Mouse (Mus musculus) MEL-GATA-1-ER (cell line): Measurements from ENCODE around the gene H6pd.

Experiments
- DNase-seq: peaks from one replicate; pipeline ENCODE4 v3.0.0-alpha.2; 2012; ENCODE audit warnings: low read depth; ENCODE audit errors: extremely low read depth

Gene H6pd

DNA sequence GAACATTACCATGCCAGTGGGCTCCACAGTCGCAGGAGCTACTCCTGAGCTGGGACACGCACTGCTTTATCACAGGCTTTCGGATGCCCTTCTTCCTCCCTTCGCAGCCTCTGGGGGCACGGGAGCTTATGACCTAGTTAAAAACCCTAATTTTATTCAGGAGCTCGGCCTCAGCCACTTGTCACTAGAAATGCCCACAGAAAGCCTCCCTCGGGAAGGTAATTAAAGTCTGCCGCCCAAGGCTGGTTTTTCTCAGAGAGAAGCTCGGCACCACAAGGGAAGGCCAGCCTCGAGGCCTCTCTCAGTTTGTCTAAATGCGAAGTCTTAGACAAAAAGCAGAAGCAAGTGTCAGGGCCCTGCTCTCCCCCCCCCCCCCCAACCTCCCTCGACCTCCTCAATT lies 64.6 kb downstream of the H6pd start:
- DNase-seq: no peak

DNA sequence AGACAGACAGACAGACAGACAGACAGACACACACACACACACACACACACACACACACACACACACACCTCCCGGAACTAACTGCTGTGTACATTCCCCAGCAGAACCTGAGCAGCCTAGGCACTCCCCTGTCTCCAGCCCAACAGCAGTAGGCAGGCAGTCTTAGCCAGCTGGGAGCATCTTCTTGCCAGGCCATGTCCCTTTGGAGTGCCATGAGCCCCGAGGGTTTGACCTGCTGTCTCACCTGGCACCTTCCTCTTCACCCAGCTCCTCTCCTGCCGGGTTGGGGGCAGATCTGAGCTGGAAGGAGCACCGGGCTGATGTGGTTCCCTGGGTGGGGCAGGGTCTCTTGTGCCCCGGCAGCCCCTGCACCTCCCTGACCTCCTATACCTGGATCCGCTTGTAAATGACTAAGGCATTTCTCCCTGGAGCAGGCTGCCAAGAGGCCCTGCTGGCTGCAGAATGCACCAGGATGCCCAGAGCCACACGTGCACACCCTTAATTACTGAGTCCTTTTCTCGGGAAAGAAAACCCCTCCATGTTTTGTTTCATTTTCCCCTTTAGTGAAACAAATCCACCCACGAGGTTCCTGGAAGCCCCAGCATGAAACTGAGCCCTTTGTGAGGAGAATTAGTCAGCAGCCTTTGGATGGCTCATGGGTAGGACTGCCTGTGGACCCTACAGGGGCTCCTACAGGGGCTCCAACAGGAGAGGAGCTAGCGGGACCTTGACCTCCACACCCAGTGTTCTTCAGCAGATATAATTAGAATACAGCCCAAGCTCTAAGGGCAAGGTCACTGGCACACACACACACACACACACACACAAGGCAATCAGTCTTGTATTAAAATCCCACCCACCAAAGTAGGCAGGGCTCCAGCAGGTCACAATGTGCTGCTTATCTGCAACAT lies 65.7 kb downstream of the H6pd start:
- no peak for DNase-seq

DNA sequence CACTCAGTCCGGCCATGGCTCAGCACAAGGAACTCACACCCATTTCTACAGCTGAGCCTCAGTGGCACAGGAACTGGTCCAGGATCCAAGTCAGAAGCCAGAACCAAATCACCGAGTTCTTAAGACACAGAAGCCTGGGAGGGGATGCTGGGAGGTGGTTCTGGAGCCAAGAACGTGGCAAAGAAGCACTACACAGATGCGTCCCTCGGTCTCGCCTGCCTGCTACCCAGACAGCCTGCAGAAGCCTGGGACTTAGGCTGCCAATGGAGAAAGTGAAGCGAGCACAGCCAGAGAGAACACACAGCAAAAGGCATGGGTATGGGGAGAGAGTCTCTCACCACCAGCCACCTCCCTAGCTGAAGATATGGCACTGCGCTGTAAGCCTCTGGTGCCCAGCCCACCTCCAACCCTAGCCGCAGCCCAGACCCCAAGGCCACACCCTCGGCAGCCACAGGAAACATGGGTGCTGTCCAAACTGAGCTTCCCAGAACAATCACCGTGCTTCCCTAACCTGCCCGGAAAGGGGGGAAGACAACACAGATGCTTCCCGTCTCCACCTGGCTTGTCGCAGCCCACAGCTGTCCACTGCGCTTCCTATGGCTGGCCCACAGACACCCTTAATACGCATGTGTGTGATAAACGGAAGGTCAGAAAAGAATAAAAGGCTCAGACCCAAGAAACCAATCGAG lies 67.6 kb downstream of the H6pd start:
- DNase-seq: no peak

DNA sequence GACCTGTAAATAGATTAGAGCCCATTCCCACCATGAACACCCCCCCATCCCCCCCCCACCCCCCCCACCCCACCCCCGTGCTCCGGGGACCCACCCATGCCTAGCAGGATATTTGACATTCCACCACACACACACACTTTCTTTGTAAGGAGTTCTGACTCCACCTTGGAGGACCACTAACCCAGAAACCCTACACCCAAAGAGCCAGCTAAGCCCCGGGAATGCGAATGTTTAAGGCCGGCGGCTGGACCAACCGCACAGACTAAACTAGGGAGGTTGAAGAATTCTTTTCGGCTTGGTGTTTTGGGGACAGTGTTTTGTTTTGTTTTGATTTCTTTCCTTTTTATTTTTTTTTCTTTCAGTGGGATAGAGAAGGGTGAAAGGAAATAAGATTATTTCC lies 70.1 kb downstream of the H6pd start:
- no peak for DNase-seq

DNA sequence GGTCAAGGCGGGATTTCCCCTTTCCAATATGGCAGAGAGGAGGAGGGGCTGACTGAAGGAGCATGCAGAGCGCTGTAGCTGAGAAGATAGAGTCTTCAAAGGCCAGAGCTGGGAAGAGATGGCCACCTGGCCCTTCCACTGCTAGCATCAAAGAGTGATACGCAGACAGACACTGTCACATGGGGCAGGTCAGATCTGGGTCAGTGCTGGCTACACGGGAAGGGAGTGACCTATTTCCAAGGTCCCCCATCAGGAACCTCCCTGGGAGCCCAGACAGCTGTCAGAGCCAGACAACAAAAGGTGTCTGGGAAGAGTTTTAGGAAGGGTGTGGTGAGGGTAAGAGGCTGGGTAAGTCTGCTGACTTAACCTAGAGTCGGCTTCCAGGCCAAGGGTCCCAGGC lies 71.9 kb downstream of the H6pd start:
- no peak for DNase-seq

DNA sequence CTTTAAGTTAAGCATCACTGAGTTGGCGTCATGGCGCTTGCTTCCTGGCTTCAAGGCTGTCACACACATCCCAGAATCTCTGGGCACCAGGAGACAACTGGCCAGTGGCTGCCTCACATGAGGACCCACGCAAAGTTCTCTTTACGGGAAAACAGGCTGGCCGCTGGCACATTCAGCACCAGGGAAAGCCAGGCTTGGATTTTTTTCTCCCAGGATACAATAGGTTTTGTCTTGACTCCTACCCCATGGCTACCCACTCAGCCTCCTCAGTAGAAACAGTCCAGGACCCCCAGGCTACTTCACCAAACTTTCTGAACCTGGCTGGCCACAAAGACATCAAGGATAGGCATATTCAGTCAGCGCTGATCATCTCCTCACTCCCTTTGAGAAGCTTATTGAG lies 73.4 kb downstream of the H6pd start:
- no peak for DNase-seq

DNA sequence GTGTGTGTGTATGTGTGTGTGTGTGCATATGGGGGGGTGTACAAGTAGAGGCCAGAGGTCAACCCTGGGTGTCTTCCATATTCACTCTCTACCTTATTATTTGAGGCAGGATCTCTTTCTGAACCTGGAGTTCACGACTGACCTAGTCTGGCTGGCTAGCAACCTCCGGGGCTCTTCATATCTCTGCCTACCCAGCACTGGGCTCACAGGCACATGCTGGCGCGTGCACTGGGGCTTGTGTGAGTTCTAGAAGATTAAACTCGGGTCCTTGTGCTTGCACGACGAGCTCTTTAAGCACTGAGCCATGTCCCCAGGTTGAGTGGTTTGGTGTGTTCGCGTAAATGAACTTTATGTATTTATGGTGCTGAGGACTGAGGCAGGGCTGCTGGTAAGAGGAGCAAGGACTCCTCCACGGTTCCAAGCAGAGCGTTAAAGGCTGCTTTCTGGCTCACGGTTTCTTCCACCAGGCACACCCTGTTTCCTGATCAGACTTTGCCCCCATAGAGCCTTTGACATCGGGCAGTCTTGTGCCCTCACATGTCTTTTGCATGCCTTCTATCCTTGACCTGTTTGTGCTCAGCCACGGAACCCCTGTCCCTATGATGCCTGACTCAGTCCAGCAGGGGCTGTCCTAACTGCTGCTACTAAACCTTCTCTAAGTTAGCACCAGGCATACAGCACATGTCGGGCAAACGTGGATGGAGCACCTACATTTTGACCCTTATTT lies 75.1 kb downstream of the H6pd start:
- DNase-seq: no peak

DNA sequence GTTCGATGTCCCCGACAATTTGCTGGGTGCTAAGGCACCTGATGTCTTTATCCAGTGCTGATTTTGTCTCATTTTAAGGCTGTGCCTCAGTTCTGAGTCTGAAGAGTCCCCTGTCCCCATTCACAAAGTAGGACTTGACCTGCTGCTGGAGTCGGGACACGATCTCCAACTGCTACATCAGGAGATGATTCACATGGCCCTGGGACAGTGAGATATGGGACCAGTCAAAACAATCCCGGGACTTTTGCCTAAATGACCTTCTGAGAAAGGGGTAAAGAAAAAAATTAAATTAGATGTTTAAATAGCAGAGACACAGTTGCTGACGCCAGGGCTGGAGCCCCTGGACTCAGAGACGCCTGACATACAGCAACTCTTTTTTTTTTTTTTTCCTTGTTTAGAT lies 75.8 kb downstream of the H6pd start:
- DNase-seq: no peak

DNA sequence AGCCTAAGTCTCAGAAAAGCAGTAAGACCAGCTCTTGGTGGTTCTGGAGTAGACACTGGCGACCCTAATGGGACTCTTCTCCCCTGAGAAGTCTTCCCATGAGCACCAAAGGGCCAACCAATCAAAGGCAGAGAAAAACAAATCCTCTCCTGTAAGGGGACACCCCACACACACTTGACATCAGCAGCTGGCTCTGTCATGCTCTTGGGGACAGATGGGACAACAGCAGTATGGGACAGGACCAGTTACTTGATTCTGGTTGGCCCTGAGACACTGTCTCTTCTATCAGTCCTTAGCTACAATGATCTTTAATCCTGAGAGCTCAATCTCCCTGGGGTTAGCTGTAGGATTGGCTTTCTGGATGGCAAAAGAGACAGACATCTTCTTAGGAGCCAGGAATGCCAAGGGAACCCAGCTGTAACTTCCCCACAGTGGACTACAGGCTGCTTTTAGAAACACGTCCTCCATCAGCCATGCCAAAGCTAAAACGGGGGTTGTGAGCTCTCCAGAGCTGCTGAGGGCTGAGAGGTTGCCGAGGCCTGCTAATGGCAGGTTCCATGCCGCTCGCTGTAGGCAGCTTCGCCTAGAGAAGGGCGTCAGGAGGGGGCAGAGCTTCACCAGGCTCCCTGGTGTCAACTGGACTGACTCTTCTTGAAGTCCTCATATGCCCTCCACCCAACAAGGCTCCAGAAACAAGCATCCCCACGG lies 76.6 kb downstream of the H6pd start:
- no peak for DNase-seq

DNA sequence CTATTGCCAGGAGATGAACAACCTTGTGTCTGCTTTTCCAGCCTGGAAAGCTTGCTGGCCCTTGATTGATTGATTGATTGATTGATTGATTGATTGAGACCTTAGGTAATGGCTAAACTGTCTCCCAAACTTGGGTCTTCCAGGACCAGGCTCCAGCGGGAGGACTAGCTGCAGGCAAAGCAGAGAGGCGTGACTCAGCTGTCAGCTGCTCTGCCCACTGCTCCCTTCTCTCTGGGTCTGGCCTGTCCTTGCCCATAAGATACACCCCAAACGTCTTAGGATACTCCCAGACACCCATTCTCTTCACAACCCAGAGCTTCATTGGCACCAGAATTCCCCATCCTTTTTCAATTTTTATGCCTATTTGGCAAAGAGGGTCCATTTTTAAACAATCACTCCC lies 78.1 kb downstream of the H6pd start:
- no peak for DNase-seq
